Mouse (Mus musculus): ENCODE measurements at regions not wholly inside any gene's neighbourhood (a gene's known extent, or its start where the extent isn't known, plus 50 kb on each side); places are given as distances from the start of the nearest gene placed in this dataset.
A peak's percentile ranks its signal among the peaks of the same experiment; 100 is the strongest.

DNA sequence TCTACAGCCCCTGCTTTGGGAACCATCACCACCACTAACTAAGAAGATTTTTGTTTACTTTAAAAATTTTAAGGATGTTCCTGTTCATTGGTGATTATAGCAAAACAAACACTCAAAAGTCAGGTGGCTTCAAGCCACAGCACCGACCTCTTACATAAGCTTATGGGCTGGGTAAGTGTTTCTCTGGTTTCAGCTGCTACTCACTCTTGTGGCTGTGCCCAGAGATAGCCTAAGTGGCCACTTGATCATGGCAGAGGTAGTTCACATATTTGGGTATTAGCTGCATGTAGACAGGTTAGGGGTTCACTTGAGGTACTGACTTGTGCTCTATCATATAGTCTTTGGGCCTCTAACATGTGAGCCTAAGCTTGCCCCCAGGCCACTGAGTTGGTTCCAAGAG lies 79.8 kb upstream of the Cpne4 start:
- intact Hi-C loops (cut with DNase I), result no loop called here
- TF ChIP-seq POLR2A (IDR thresholded peaks at IDR 0.05; ENCODE audit: insufficient read depth, low read depth, low read length) (no peak), EP300 (IDR thresholded peaks at IDR 0.05; ENCODE audit: insufficient read depth, low read depth, low read length) (no peak), CTCF (IDR thresholded peaks at IDR 0.05) (no peak)
- DNase-seq, result no peak
- no peaks in the 10 kb centered on the region for H3K36me3 ChIP-seq (ENCODE audit: control insufficient read depth, insufficient read depth, low read length)
- H3K4me3 ChIP-seq, result no peak overlapping the region
- no peaks in the 10 kb centered on the region for H3K27me3 ChIP-seq (ENCODE audit: control insufficient read depth, insufficient read depth, low read length)
- no peak overlapping the region for H3K27ac ChIP-seq
- no peaks in the 10 kb centered on the region for H3K4me1 ChIP-seq (ENCODE audit: control insufficient read depth, insufficient read depth, low read length)
- no peaks in the 10 kb centered on the region for H3K79me2 ChIP-seq (replicated peaks; ENCODE audit: control insufficient read depth, insufficient read depth, low read length)
- H3K9ac ChIP-seq (ENCODE audit: low read depth, low read length), result no peak overlapping the region
- WGBS, result 51% methylated on average over 1 of the region's 1 CpGs

DNA sequence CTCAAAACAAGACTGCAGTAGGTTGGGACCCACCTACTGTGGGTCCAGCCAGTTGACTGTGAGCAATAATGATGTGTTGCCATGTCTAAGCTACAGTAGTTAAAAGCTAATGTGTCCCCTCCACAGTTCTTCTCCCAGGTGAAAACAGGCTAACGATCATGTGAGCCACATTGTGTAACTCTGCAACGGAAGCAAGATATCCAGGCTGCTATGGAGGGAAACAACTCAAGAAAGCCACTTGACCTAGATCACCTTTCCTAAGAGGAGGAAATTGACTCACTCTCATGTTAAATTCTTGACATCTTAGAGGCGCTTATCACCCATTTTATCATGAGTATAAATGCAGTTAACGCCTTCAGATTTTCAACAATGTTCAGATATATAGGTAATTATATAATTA lies 83.4 kb upstream of the Cpne4 start:
- TF ChIP-seq EP300 (IDR thresholded peaks at IDR 0.05; ENCODE audit: insufficient read depth, low read depth, low read length) (no peak), CTCF (IDR thresholded peaks at IDR 0.05) (no peak), POLR2A (IDR thresholded peaks at IDR 0.05; ENCODE audit: insufficient read depth, low read depth, low read length) (no peak)
- intact Hi-C loops (cut with DNase I), result no loop called here
- no peak for DNase-seq
- Histone ChIP-seq H3K79me2 (replicated peaks; ENCODE audit: control insufficient read depth, insufficient read depth, low read length) (no peaks in the 10 kb centered on the region), H3K4me1 (ENCODE audit: control insufficient read depth, insufficient read depth, low read length) (no peaks in the 10 kb centered on the region), H3K4me3 (no peak overlapping the region), H3K27ac (no peak overlapping the region), H3K9ac (ENCODE audit: low read depth, low read length) (no peak overlapping the region), H3K27me3 (ENCODE audit: control insufficient read depth, insufficient read depth, low read length) (no peaks in the 10 kb centered on the region), H3K36me3 (ENCODE audit: control insufficient read depth, insufficient read depth, low read length) (no peaks in the 10 kb centered on the region)
- WGBS, result 64% methylated on average over 4 of the region's 4 CpGs

DNA sequence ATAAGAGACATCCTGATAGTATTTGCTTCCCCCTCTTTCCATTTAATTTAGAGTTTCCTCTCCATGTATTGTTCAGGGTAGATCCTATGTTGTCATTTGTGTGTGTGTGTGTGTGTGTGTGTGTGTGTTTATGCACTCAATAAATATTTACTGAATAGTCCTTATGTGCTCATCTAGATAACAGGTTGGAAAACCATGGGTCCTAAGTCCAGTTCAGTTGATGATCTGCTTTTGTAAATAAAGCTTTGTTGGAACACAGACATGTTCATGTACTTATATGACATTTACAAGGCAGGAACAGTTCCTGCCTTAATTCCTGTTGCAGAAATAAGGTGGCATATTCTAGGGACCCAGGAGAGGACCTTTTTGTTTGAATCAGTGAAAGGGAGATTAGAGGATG lies 87.0 kb upstream of the Cpne4 start:
- Histone ChIP-seq H3K4me1 (ENCODE audit: control insufficient read depth, insufficient read depth, low read length) (no peaks in the 10 kb centered on the region), H3K27ac (no peak overlapping the region), H3K9ac (ENCODE audit: low read depth, low read length) (no peak overlapping the region), H3K27me3 (ENCODE audit: control insufficient read depth, insufficient read depth, low read length) (no peaks in the 10 kb centered on the region; the same call in 1 of the 2 replicates), H3K79me2 (replicated peaks; ENCODE audit: control insufficient read depth, insufficient read depth, low read length) (no peaks in the 10 kb centered on the region), H3K36me3 (ENCODE audit: control insufficient read depth, insufficient read depth, low read length) (no peaks in the 10 kb centered on the region), H3K4me3 (no peak overlapping the region)
- intact Hi-C loops (cut with DNase I), result no loop called here
- DNase-seq, result no peak
- TF ChIP-seq CTCF (IDR thresholded peaks at IDR 0.05), result no peak
- no peak for TF ChIP-seq POLR2A (IDR thresholded peaks at IDR 0.05; ENCODE audit: insufficient read depth, low read depth, low read length)
- TF ChIP-seq EP300 (IDR thresholded peaks at IDR 0.05; ENCODE audit: insufficient read depth, low read depth, low read length), result no peak

DNA sequence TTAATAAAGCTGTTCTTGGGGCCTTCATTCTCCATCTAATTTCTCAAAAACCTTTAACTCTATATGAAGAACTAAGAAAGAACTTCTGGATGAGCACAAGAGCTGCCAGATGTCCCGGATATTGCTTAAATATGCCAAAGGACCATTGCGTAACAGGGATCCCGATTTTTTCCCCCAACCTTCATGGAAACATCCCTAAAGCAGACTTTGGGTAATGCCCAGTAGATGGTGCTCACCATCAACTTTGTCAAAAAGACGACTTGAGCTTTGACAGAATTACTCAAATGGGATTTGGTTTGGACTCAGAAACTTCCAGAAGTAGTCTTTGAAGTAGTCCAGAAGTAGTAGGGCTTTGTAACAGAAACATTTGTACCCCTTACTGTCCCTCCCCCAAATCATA lies 89.5 kb upstream of the Cpne4 start:
- intact Hi-C loops (cut with DNase I), result loop anchor here (10.0 kb wide), 1 partner anchor 927 kb away; no protein-coding TSS in a partner anchor
- no peaks in the 10 kb centered on the region for H3K36me3 ChIP-seq (ENCODE audit: control insufficient read depth, insufficient read depth, low read length)
- no peak overlapping the region for H3K4me3 ChIP-seq
- no peak overlapping the region for H3K9ac ChIP-seq (ENCODE audit: low read depth, low read length)
- H3K4me1 ChIP-seq (ENCODE audit: control insufficient read depth, insufficient read depth, low read length), result no peaks in the 10 kb centered on the region
- WGBS, result 28% methylated on average over 4 of the region's 4 CpGs
- DNase-seq, result no peak
- H3K27ac ChIP-seq, result no peak overlapping the region
- TF ChIP-seq CTCF (IDR thresholded peaks at IDR 0.05) (peak; percentile 43), EP300 (IDR thresholded peaks at IDR 0.05; ENCODE audit: insufficient read depth, low read depth, low read length) (no peak)
- no peaks in the 10 kb centered on the region; the same call in 1 of the 2 replicates for H3K27me3 ChIP-seq (ENCODE audit: control insufficient read depth, insufficient read depth, low read length)
- no peaks in the 10 kb centered on the region for H3K79me2 ChIP-seq (replicated peaks; ENCODE audit: control insufficient read depth, insufficient read depth, low read length)

DNA sequence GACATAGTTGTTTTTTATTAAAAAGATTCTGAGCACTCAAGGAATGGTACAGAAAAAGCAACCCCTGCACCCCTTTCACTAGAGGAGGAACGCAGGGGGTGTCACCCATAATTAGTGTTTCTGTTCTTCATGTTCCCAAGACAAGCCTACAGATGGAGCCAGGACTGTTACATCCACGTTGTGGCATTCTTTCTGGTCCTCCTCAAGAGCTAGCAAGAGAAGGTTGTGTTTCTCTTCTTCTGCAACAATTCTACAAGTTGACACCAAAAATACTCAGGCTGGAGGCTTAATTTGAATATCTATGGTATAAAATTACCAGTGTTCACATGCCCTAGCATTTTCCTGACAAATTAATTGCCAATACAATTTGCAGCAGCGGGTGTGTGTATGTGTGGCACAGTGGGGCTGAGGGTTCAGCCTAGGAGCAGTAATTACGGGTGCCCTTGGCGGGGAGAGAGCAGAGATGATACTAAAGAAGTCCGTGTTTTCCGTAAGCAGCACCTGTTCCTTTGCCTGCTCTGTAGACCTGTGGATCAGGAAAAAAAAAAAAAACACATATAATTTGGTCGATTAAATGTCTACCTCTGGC lies 98.4 kb upstream of the Cpne4 start:
- Histone ChIP-seq H3K4me3 (no peak overlapping the region), H3K27me3 (ENCODE audit: control insufficient read depth, insufficient read depth, low read length) (no peaks in the 10 kb centered on the region), H3K4me1 (ENCODE audit: control insufficient read depth, insufficient read depth, low read length) (no peaks in the 10 kb centered on the region), H3K36me3 (ENCODE audit: control insufficient read depth, insufficient read depth, low read length) (no peaks in the 10 kb centered on the region), H3K79me2 (replicated peaks; ENCODE audit: control insufficient read depth, insufficient read depth, low read length) (no peaks in the 10 kb centered on the region), H3K9ac (ENCODE audit: low read depth, low read length) (no peak overlapping the region), H3K27ac (no peak overlapping the region)
- no peak for DNase-seq
- intact Hi-C loops (cut with DNase I), result no loop called here
- 69% methylated on average over 8 of the region's 8 CpGs for WGBS
- TF ChIP-seq POLR2A (IDR thresholded peaks at IDR 0.05; ENCODE audit: insufficient read depth, low read depth, low read length), result no peak
- no peak for TF ChIP-seq CTCF (IDR thresholded peaks at IDR 0.05)
- no peak for TF ChIP-seq EP300 (IDR thresholded peaks at IDR 0.05; ENCODE audit: insufficient read depth, low read depth, low read length)

DNA sequence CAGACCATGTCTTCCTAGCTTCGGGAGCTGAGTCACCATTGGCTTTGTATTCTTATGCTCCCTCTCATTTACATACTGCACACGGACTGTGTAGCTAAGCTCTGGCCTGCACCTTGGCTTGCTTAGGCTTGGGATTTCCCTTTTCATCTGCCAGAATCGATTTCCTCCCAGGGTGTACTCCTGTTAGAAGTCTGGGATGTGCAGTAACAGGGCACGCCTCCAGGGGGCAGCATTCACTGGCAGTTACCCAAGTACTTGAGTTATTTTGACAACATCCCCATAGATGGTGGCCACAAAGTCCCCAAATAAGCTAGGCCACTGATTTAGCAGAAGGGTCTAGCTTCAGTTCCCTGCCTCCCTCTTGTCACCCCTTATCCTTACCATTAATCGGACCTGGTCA lies 102.2 kb upstream of the Cpne4 start:
- H3K27me3 ChIP-seq (ENCODE audit: control insufficient read depth, insufficient read depth, low read length), result no peaks in the 10 kb centered on the region
- WGBS, result 50% methylated on average over 5 of the region's 5 CpGs
- TF ChIP-seq EP300 (IDR thresholded peaks at IDR 0.05; ENCODE audit: insufficient read depth, low read depth, low read length) (no peak), CTCF (IDR thresholded peaks at IDR 0.05) (peak; percentile 71)
- no peak overlapping the region for H3K9ac ChIP-seq (ENCODE audit: low read depth, low read length)
- intact Hi-C loops (cut with DNase I), result no loop called here
- H3K4me3 ChIP-seq, result no peak overlapping the region
- H3K36me3 ChIP-seq (ENCODE audit: control insufficient read depth, insufficient read depth, low read length), result no peaks in the 10 kb centered on the region
- DNase-seq, result peak; percentile 5 to 32
- H3K79me2 ChIP-seq (replicated peaks; ENCODE audit: control insufficient read depth, insufficient read depth, low read length), result no peaks in the 10 kb centered on the region
- no peak overlapping the region for H3K27ac ChIP-seq
- H3K4me1 ChIP-seq (ENCODE audit: control insufficient read depth, insufficient read depth, low read length), result no peaks in the 10 kb centered on the region

Data from heart, adult 2 months (tissue).